Mouse (Mus musculus): ENCODE data around the gene Atf1. TPM values are rescaled to one million over a fixed set of nuclear protein-coding genes. Genes with fewer than 3 reads are reported as not detected.

Atf1 gene
- total RNA-seq, 1 experiment: 47.2 TPM

GRCm38 (mm10) chr15:100215092-100215491, 12.5 kb upstream of the Atf1 start:
- H3K9me3 ChIP-seq (ENCODE audit: control insufficient read depth, insufficient read depth, low read depth, low read length): no peaks in the 10 kb centered on the region
- peaks cover 0 to 9% of the 10 kb centered on the region in 2 experiments; a peak in 2 of 4 replicates for H3K4me1 ChIP-seq (ENCODE audit: control insufficient read depth in 2 of 2, insufficient read depth in 2 of 2, low read length in 2 of 2, poor library complexity in 1 of 2)
- TF ChIP-seq ZNF384 (IDR thresholded peaks at IDR 0.05; ENCODE audit: low read depth, low read length) (no peak), MAFK (IDR thresholded peaks at IDR 0.05; ENCODE audit: insufficient read depth, low read depth, low read length) (no peak), ZC3H11A (IDR thresholded peaks at IDR 0.05; ENCODE audit: borderline replicate concordance, low read depth, low read length) (no peak), CHD2 (IDR thresholded peaks at IDR 0.05; ENCODE audit: low read depth, low read length) (no peak), HCFC1 (IDR thresholded peaks at IDR 0.05; ENCODE audit: borderline replicate concordance, insufficient read depth, low read length) (no peak)
- H3K4me3 ChIP-seq (ENCODE audit: insufficient read depth in 1 of 2, low read depth in 1 of 2, low read length in 2 of 2, poor library complexity in 1 of 2, severe bottlenecking in 1 of 2): no peak overlapping the region
- no peak overlapping the region for H3K27ac ChIP-seq (ENCODE audit: insufficient read depth, low read depth, low read length, poor library complexity, severe bottlenecking)
- H3K9ac ChIP-seq (ENCODE audit: insufficient read depth, low read depth, low read length, poor library complexity, severe bottlenecking): no peak overlapping the region
- no peak for DNase-seq (ENCODE audit: low read depth, low spot score)
- in situ Hi-C loops (cut with MboI; ENCODE audit: low sequenced_read_pairs in 2 of 2, unreplicated experiment in 2 of 2): no loop called here
- H3K36me3 ChIP-seq (ENCODE audit: control insufficient read depth, insufficient read depth, low read length, poor library complexity, severe bottlenecking): peaks cover 28% of the 10 kb centered on the region; the same call in 1 of the 2 replicates

- Histone ChIP-seq H3K4me3 (ENCODE audit: insufficient read depth in 1 of 2, low read depth in 1 of 2, low read length in 2 of 2, poor library complexity in 1 of 2, severe bottlenecking in 1 of 2) (no peak overlapping the region), H3K9me3 (ENCODE audit: control insufficient read depth, insufficient read depth, low read depth, low read length) (no peaks in the 10 kb centered on the region), H3K36me3 (ENCODE audit: control insufficient read depth, insufficient read depth, low read length, poor library complexity, severe bottlenecking) (peaks cover 25% of the 10 kb centered on the region; the same call in 1 of the 2 replicates), H3K9ac (ENCODE audit: insufficient read depth, low read depth, low read length, poor library complexity, severe bottlenecking) (no peak overlapping the region), H3K4me1 (ENCODE audit: control insufficient read depth in 2 of 2, insufficient read depth in 2 of 2, low read length in 2 of 2, poor library complexity in 1 of 2) (peaks cover 0 to 6% of the 10 kb centered on the region in 2 experiments; a peak in 1 of 4 replicates), H3K27ac (ENCODE audit: insufficient read depth, low read depth, low read length, poor library complexity, severe bottlenecking) (no peak overlapping the region)
- TF ChIP-seq CHD2 (IDR thresholded peaks at IDR 0.05; ENCODE audit: low read depth, low read length) (no peak), HCFC1 (IDR thresholded peaks at IDR 0.05; ENCODE audit: borderline replicate concordance, insufficient read depth, low read length) (no peak), ZNF384 (IDR thresholded peaks at IDR 0.05; ENCODE audit: low read depth, low read length) (no peak), ZC3H11A (IDR thresholded peaks at IDR 0.05; ENCODE audit: borderline replicate concordance, low read depth, low read length) (no peak), MAFK (IDR thresholded peaks at IDR 0.05; ENCODE audit: insufficient read depth, low read depth, low read length) (no peak)
- DNase-seq (ENCODE audit: low read depth, low spot score): no peak
- in situ Hi-C loops (cut with MboI; ENCODE audit: low sequenced_read_pairs in 2 of 2, unreplicated experiment in 2 of 2): no loop called here
Observed at GRCm38 (mm10) chr15:100216173-100216572, 11.4 kb upstream of the Atf1 start.

GRCm38 (mm10) chr15:100218018-100218417, 9.6 kb upstream of the Atf1 start:
- no peak overlapping the region for H3K9ac ChIP-seq (ENCODE audit: insufficient read depth, low read depth, low read length, poor library complexity, severe bottlenecking)
- H3K9me3 ChIP-seq (ENCODE audit: control insufficient read depth, insufficient read depth, low read depth, low read length): peaks cover 5% of the 10 kb centered on the region; the same call in 1 of the 2 replicates
- peaks cover 0 to 6% of the 10 kb centered on the region in 2 experiments; a peak in 1 of 4 replicates for H3K4me1 ChIP-seq (ENCODE audit: control insufficient read depth in 2 of 2, insufficient read depth in 2 of 2, low read length in 2 of 2, poor library complexity in 1 of 2)
- no peak overlapping the region for H3K27ac ChIP-seq (ENCODE audit: insufficient read depth, low read depth, low read length, poor library complexity, severe bottlenecking)
- H3K4me3 ChIP-seq (ENCODE audit: insufficient read depth in 1 of 2, low read depth in 1 of 2, low read length in 2 of 2, poor library complexity in 1 of 2, severe bottlenecking in 1 of 2): no peak overlapping the region
- in situ Hi-C loops (cut with MboI; ENCODE audit: low sequenced_read_pairs in 2 of 2, unreplicated experiment in 2 of 2): no loop called here
- no peak for DNase-seq (ENCODE audit: low read depth, low spot score)
- TF ChIP-seq CHD2 (IDR thresholded peaks at IDR 0.05; ENCODE audit: low read depth, low read length) (no peak), HCFC1 (IDR thresholded peaks at IDR 0.05; ENCODE audit: borderline replicate concordance, insufficient read depth, low read length) (no peak), MAFK (IDR thresholded peaks at IDR 0.05; ENCODE audit: insufficient read depth, low read depth, low read length) (no peak), ZC3H11A (IDR thresholded peaks at IDR 0.05; ENCODE audit: borderline replicate concordance, low read depth, low read length) (no peak), ZNF384 (IDR thresholded peaks at IDR 0.05; ENCODE audit: low read depth, low read length) (no peak)
- H3K36me3 ChIP-seq (ENCODE audit: control insufficient read depth, insufficient read depth, low read length, poor library complexity, severe bottlenecking): peaks cover 14% of the 10 kb centered on the region; the same call in 1 of the 2 replicates

- Histone ChIP-seq H3K27ac (ENCODE audit: insufficient read depth, low read depth, low read length, poor library complexity, severe bottlenecking) (no peak overlapping the region), H3K4me1 (ENCODE audit: control insufficient read depth in 2 of 2, insufficient read depth in 2 of 2, low read length in 2 of 2, poor library complexity in 1 of 2) (peaks cover 0 to 6% of the 10 kb centered on the region in 2 experiments; a peak in 1 of 4 replicates), H3K9me3 (ENCODE audit: control insufficient read depth, insufficient read depth, low read depth, low read length) (peaks cover 8% of the 10 kb centered on the region; the same call in 1 of the 2 replicates), H3K36me3 (ENCODE audit: control insufficient read depth, insufficient read depth, low read length, poor library complexity, severe bottlenecking) (peaks cover 14% of the 10 kb centered on the region; the same call in 1 of the 2 replicates), H3K4me3 (ENCODE audit: insufficient read depth in 1 of 2, low read depth in 1 of 2, low read length in 2 of 2, poor library complexity in 1 of 2, severe bottlenecking in 1 of 2) (no peak overlapping the region), H3K9ac (ENCODE audit: insufficient read depth, low read depth, low read length, poor library complexity, severe bottlenecking) (no peak overlapping the region)
- DNase-seq (ENCODE audit: low read depth, low spot score): no peak
- TF ChIP-seq HCFC1 (IDR thresholded peaks at IDR 0.05; ENCODE audit: borderline replicate concordance, insufficient read depth, low read length) (no peak), ZC3H11A (IDR thresholded peaks at IDR 0.05; ENCODE audit: borderline replicate concordance, low read depth, low read length) (no peak), CHD2 (IDR thresholded peaks at IDR 0.05; ENCODE audit: low read depth, low read length) (no peak), ZNF384 (IDR thresholded peaks at IDR 0.05; ENCODE audit: low read depth, low read length) (no peak), MAFK (IDR thresholded peaks at IDR 0.05; ENCODE audit: insufficient read depth, low read depth, low read length) (no peak)
- in situ Hi-C loops (cut with MboI; ENCODE audit: low sequenced_read_pairs in 2 of 2, unreplicated experiment in 2 of 2): no loop called here
Observed at GRCm38 (mm10) chr15:100219396-100219795, 8.2 kb upstream of the Atf1 start.
